Mouse (Mus musculus) MEL (cell line): ENCODE results near the gene Rftn1. TPM values are rescaled to one million over a fixed set of nuclear protein-coding genes. Genes with fewer than 3 reads are reported as not detected.
"Not testable (repeated sequence)": the region's sequence is repeated elsewhere in the genome, so short reads cannot be mapped to it uniquely, and the experiment has no call there.

Experiments used
- DNase-seq: peaks from one replicate; pipeline ENCODE4 v3.0.0; 2011; ENCODE audit warnings: low read depth, low spot score
- H3K27ac ChIP-seq: 2 replicates; pipeline ENCODE4 v1.5.1; 2012; ENCODE audit warnings: low read depth, mild to moderate bottlenecking, control low read depth, low read length, moderate library complexity; ENCODE audit not compliant: control insufficient read depth
- H3K27me3 ChIP-seq, 2 experiments: fragments of 150-350 bp in 1 of 2; sonication (generic) in 1 of 2; 2 replicates each; pipeline ENCODE4 v1.6.1; 2012; ENCODE audit warnings: low read length in 2 of 2, mild to moderate bottlenecking in 2 of 2, improper control_type of control experiment in 1 of 2, moderate library complexity in 1 of 2; ENCODE audit not compliant: insufficient read depth in 2 of 2, control insufficient read depth in 1 of 2
- H3K36me3 ChIP-seq, 2 experiments: 2 replicates each; pipeline ENCODE4 v1.6.1; 2012 to 2014; ENCODE audit warnings: low read length in 2 of 2, improper control_type of control experiment in 1 of 2, inconsistent platforms in 1 of 2, mild to moderate bottlenecking in 1 of 2; ENCODE audit not compliant: insufficient read depth in 2 of 2, control insufficient read depth in 1 of 2
- H3K4me1 ChIP-seq, 2 experiments: fragments of 150-350 bp in 1 of 2; sonication (generic) in 1 of 2; 2 replicates each; pipeline ENCODE4 v1.6.1; 2012; ENCODE audit warnings: low read length in 2 of 2, improper control_type of control experiment in 1 of 2, mild to moderate bottlenecking in 1 of 2; ENCODE audit not compliant: insufficient read depth in 2 of 2, control insufficient read depth in 1 of 2
- H3K4me3 ChIP-seq, 2 experiments: fragments of 150-350 bp in 1 of 2; sonication (generic) in 1 of 2; 2 replicates each; pipeline ENCODE4 v1.5.1; 2012; ENCODE audit warnings: low read depth in 2 of 2, low read length in 2 of 2, mild to moderate bottlenecking in 2 of 2, moderate library complexity in 2 of 2, control low read depth in 1 of 2, improper control_type of control experiment in 1 of 2; ENCODE audit not compliant: control insufficient read depth in 1 of 2, insufficient read depth in 1 of 2
- H3K79me2 ChIP-seq: 2 replicates; pipeline ENCODE4 v1.6.1; 2012; ENCODE audit warnings: mild to moderate bottlenecking, low read length, moderate library complexity; ENCODE audit not compliant: control insufficient read depth, poor library complexity, insufficient read depth
- H3K9ac ChIP-seq: 2 replicates; pipeline ENCODE4 v1.6.1; 2012; ENCODE audit warnings: low read depth, mild to moderate bottlenecking, control low read depth, low read length, moderate library complexity; ENCODE audit not compliant: control insufficient read depth, poor library complexity, severe bottlenecking
- H3K9me3 ChIP-seq: fragments of 150-350 bp; sonication (generic); replicated peaks from 2 replicates; pipeline ENCODE4 v1.6.1; 2012; ENCODE audit warnings: mild to moderate bottlenecking, low read length, improper control_type of control experiment, moderate library complexity; ENCODE audit not compliant: insufficient read depth
- CHD1 ChIP-seq: IDR thresholded peaks from 2 replicates; pipeline ENCODE4 v1.6.1; 2012; ENCODE audit warnings: low read depth, mild to moderate bottlenecking, inconsistent platforms, low read length, improper control_type of control experiment
- E2F4 ChIP-seq: IDR thresholded peaks from 2 replicates; pipeline ENCODE4 v1.6.1; 2011; ENCODE audit warnings: low read depth, low read length, improper control_type of control experiment, borderline replicate concordance
- EP300 ChIP-seq, 2 experiments: IDR thresholded peaks; 2 replicates each; pipeline ENCODE4 v1.6.1; 2011; ENCODE audit warnings: improper control_type of control experiment in 2 of 2, low read length in 2 of 2, low read depth in 1 of 2, mild to moderate bottlenecking in 1 of 2
- GABPA ChIP-seq: IDR thresholded peaks from 2 replicates; pipeline ENCODE4 v1.6.1; 2012; ENCODE audit warnings: low read depth, mild to moderate bottlenecking, inconsistent platforms, low read length, improper control_type of control experiment, moderate library complexity
- JUND ChIP-seq: IDR thresholded peaks from 2 replicates; pipeline ENCODE4 v1.6.1; 2011; ENCODE audit warnings: low read depth, mild to moderate bottlenecking, improper control_type of control experiment, low read length
- KAT2A ChIP-seq: conservative IDR thresholded peaks from 2 replicates; pipeline ENCODE4 v1.6.1; 2012; ENCODE audit warnings: low read depth, low read length, improper control_type of control experiment, inconsistent platforms
- MAFK ChIP-seq: IDR thresholded peaks from 2 replicates; pipeline ENCODE4 v1.6.1; 2011; ENCODE audit warnings: low read depth, mild to moderate bottlenecking, low read length, improper control_type of control experiment, borderline replicate concordance
- MAX ChIP-seq: IDR thresholded peaks from 2 replicates; pipeline ENCODE4 v1.6.1; 2011; ENCODE audit warnings: low read length, improper control_type of control experiment
- MYC ChIP-seq: IDR thresholded peaks from 2 replicates; pipeline ENCODE4 v1.6.1; 2011; ENCODE audit warnings: low read depth, mild to moderate bottlenecking, low read length, improper control_type of control experiment, moderate library complexity
- NELFE ChIP-seq: IDR thresholded peaks from 2 replicates; pipeline ENCODE4 v1.6.1; 2011; ENCODE audit warnings: low read depth, low read length, improper control_type of control experiment
- POLR2AphosphoS2 ChIP-seq: IDR thresholded peaks from 2 replicates; pipeline ENCODE4 v1.6.1; 2011; ENCODE audit warnings: low read length, improper control_type of control experiment
- SMC3 ChIP-seq: IDR thresholded peaks from 2 replicates; pipeline ENCODE4 v1.6.1; 2011; ENCODE audit warnings: low read depth, low read length, improper control_type of control experiment
- TAL1 ChIP-seq: IDR thresholded peaks from 2 replicates; pipeline ENCODE4 v1.6.1; 2012; ENCODE audit warnings: mild to moderate bottlenecking, inconsistent platforms, low read length, moderate library complexity, mixed read lengths
- TBP ChIP-seq: IDR thresholded peaks from 2 replicates; pipeline ENCODE4 v1.8.0; 2011; ENCODE audit warnings: low read depth, low read length, improper control_type of control experiment
- TCF12 ChIP-seq: IDR thresholded peaks from 2 replicates; pipeline ENCODE4 v1.6.1; 2014; ENCODE audit warnings: low read depth, mild to moderate bottlenecking, inconsistent platforms, low read length, improper control_type of control experiment, moderate library complexity
- UBTF ChIP-seq: IDR thresholded peaks from 2 replicates; pipeline ENCODE4 v1.6.1; 2012; ENCODE audit warnings: low read depth, mild to moderate bottlenecking, inconsistent platforms, low read length, improper control_type of control experiment, moderate library complexity, borderline replicate concordance; ENCODE audit not compliant: insufficient read depth
- USF1 ChIP-seq: IDR thresholded peaks from 2 replicates; pipeline ENCODE4 v1.6.1; 2014; ENCODE audit warnings: low read depth, mild to moderate bottlenecking, inconsistent platforms, low read length, improper control_type of control experiment, moderate library complexity
- USF2 ChIP-seq, 2 experiments: IDR thresholded peaks; 2 replicates each; pipeline ENCODE4 v1.6.1; 2011 to 2012; ENCODE audit warnings: improper control_type of control experiment in 2 of 2, low read length in 2 of 2, borderline replicate concordance in 1 of 2, inconsistent platforms in 1 of 2, low read depth in 1 of 2, mild to moderate bottlenecking in 1 of 2; ENCODE audit not compliant: insufficient read depth in 1 of 2
- ZC3H11A ChIP-seq: IDR thresholded peaks from 2 replicates; pipeline ENCODE4 v1.6.1; 2012; ENCODE audit warnings: low read depth, mild to moderate bottlenecking, inconsistent platforms, low read length, improper control_type of control experiment
- ZMIZ1 ChIP-seq: IDR thresholded peaks from 2 replicates; pipeline ENCODE4 v1.6.1; 2012; ENCODE audit warnings: low read depth, mild to moderate bottlenecking, inconsistent platforms, low read length, improper control_type of control experiment, moderate library complexity
- ZNF384 ChIP-seq: IDR thresholded peaks from 2 replicates; pipeline ENCODE4 v1.6.1; 2012; ENCODE audit warnings: low read depth, mild to moderate bottlenecking, inconsistent platforms, low read length, improper control_type of control experiment
- polyA plus RNA-seq, 2 experiments: library from polyadenylated mRNA; stranded (reverse) in 1 of 2; unstranded in 1 of 2; fragments of >175 nt in 1 of 2; fragments of >200 nt in 1 of 2; gene quantifications; 2 replicates each; pipeline versions ENCODE4 v1.2.1 to v1.2.4; 2012; ENCODE audit warnings: low replicate concordance in 2 of 2, low read depth in 1 of 2; ENCODE audit not compliant: insufficient read length in 2 of 2, insufficient read depth in 1 of 2, missing spikeins in 1 of 2
- total RNA-seq: library from RNA; depleted of rRNA; stranded (reverse); fragments of 300-350 nt; gene quantifications from 2 replicates; pipeline ENCODE4 v1.2.3, GENCODE M21; 2012

The Rftn1 gene
- total and polyA plus RNA-seq, 3 experiments, result 70.2 to 76.1 TPM; not detected in 1

- Histone ChIP-seq H3K27ac (no peak overlapping the region), H3K4me1 (peaks cover 0 to 5% of the 10 kb centered on the region in 2 experiments; a peak in 1 of 4 replicates), H3K4me3 (no peak overlapping the region), H3K27me3 (no peaks in the 10 kb centered on the region), H3K79me2 (no peaks in the 10 kb centered on the region), H3K36me3 (peaks cover 3 to 4% of the 10 kb centered on the region in 2 experiments; a peak in 3 of 4 replicates), H3K9me3 (no peaks in the 10 kb centered on the region), H3K9ac (no peak overlapping the region)
- DNase-seq, result no peak
- TF ChIP-seq USF2 (IDR thresholded peaks at IDR 0.05; ENCODE audit: borderline replicate concordance in 1 of 2, insufficient read depth in 1 of 2, low read depth in 1 of 2, low read length in 2 of 2) (no peak), GABPA (no peak), EP300 (IDR thresholded peaks at IDR 0.05; ENCODE audit: low read depth in 1 of 2, low read length in 2 of 2) (no peak), ZC3H11A (no peak), MAX (no peak), KAT2A (no peak), POLR2AphosphoS2 (no peak), CHD1 (no peak), TBP (no peak), NELFE (no peak), E2F4 (no peak), MYC (no peak), ZMIZ1 (no peak), ZNF384 (no peak), UBTF (no peak), SMC3 (no peak), MAFK (no peak)
These were observed 73.0 kb downstream of the Rftn1 start for GRCm38 (mm10) chr17:50117461-50117860.

- H3K9me3 ChIP-seq, result no peaks in the 10 kb centered on the region
- H3K79me2 ChIP-seq, result no peaks in the 10 kb centered on the region
- H3K36me3 ChIP-seq, result peaks cover 3 to 4% of the 10 kb centered on the region in 2 experiments; a peak in 2 of 4 replicates
- TF ChIP-seq TBP (no peak), JUND (no peak), USF1 (no peak), TCF12 (no peak), TAL1 (no peak), GABPA (no peak)
- DNase-seq, result peak; percentile 14
- H3K27ac ChIP-seq, result no peak overlapping the region
- peaks cover 0 to 5% of the 10 kb centered on the region in 2 experiments; a peak in 1 of 4 replicates for H3K4me1 ChIP-seq
- H3K9ac ChIP-seq, result no peak overlapping the region
- no peaks in the 10 kb centered on the region for H3K27me3 ChIP-seq
- no peak overlapping the region for H3K4me3 ChIP-seq
These were observed 73.5 kb downstream of the Rftn1 start for GRCm38 (mm10) chr17:50116980-50117379.

- H3K9me3 ChIP-seq, H3K79me2 ChIP-seq, H3K36me3 ChIP-seq, H3K9ac ChIP-seq, H3K27ac ChIP-seq, H3K4me3 ChIP-seq, H3K4me1 ChIP-seq, H3K27me3 ChIP-seq: not testable (repeated sequence)
- peak; percentile 14 for DNase-seq
These were observed 74.1 kb downstream of the Rftn1 start for GRCm38 (mm10) chr17:50116401-50116800.

DNA sequence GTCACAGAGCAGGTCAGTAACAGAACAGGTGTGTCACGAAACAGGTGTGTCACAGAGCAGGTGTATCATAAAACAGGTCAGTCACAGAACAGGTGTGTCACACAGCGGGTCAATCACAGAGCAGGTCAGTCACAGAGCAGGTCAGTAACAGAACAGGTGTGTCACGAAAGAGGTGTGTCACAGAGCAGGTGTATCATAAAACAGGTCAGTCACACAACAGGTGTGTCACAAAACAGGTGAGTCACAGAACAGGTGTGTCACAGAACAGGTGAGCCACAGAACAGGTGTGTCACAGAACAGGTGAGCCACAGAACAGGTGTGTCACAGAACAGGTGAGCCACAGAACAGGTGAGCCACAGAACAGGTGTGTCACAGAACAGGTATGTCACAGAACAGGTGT lies 74.8 kb downstream of the Rftn1 start:
- H3K36me3 ChIP-seq, H3K9me3 ChIP-seq, H3K4me3 ChIP-seq, H3K27me3 ChIP-seq, H3K27ac ChIP-seq, H3K9ac ChIP-seq, H3K79me2 ChIP-seq, H3K4me1 ChIP-seq, DNase-seq: not testable (repeated sequence)
